ENCODE assay signal across 8 mouse cellular contexts in the genomic region with DNA sequence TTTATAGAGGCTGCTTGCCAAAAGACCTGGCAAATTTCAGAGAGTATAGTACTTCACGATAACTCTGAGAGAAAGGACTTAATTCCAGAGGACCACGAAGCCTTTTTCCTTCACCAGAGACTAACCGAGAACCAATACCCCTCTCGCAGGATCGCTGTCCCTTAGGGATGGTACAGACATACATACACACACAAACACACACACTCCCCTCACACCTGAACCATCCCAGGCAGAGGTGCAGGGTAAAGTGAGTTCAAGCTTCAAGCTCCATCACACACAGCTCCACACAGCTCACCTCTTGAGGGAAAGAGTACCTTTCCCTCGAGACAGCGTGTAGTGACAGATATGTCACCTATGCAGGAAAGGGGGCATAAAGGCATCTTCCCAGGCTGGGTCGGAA. TPM values are rescaled to one million over a fixed set of nuclear protein-coding genes. Genes with fewer than 3 reads are reported as not detected.
A peak's percentile ranks its signal among the peaks of the same experiment; 100 is the strongest.
DNase-seq lines count a peak whose midpoint lies in the region; ATAC-seq and TF ChIP-seq lines count a peak whose summit lies in the region.

No protein-coding gene starts in this region.

- intact Hi-C loops in left cerebral cortex, adult 2 months (cut with DNase I): loop anchor here (1.0 to 5.0 kb wide), 4 partner anchors 55 to 147 kb away; a partner anchor contains a TSS
- intact Hi-C loops in left cerebral cortex, postnatal 36 days (cut with DNase I): loop anchor here (5.0 to 10.0 kb wide), 2 partner anchors 89 to 118 kb away; no protein-coding TSS in a partner anchor

- peak overlapping the region; percentile 94 for H3K27ac ChIP-seq in left cerebral cortex, adult 2 months
- 0 out of 2 replicates have a peak overlapping the region, but pooled peaks have one; percentile 7 for H3K27ac ChIP-seq in cortical plate, adult 2 months (ENCODE audit: insufficient read depth, low read length)
- peak overlapping the region; percentile 93 for H3K27ac ChIP-seq in intestine, embryonic 16.5 days (ENCODE audit: low read length)
- peak overlapping the region; percentile 90 for H3K27ac ChIP-seq in midbrain, postnatal 0 days (ENCODE audit: low read depth, low read length)

- no peaks in the 10 kb centered on the region for H3K27me3 ChIP-seq in intestine, embryonic 16.5 days (replicated peaks; ENCODE audit: control insufficient read depth, insufficient read depth, low read length)
- H3K27me3 ChIP-seq in midbrain, postnatal 0 days (ENCODE audit: insufficient read depth, low read length): no peaks in the 10 kb centered on the region

- H3K4me1 ChIP-seq in cortical plate, adult 2 months (ENCODE audit: control insufficient read depth, insufficient read depth, low read length): no peaks in the 10 kb centered on the region
- peaks cover 6% of the 10 kb centered on the region; the same call in 1 of the 2 replicates for H3K4me1 ChIP-seq in intestine, embryonic 16.5 days (ENCODE audit: control insufficient read depth, insufficient read depth, low read length)
- H3K4me1 ChIP-seq in midbrain, postnatal 0 days (ENCODE audit: insufficient read depth, low read length): no peaks in the 10 kb centered on the region

- no peaks in the 10 kb centered on the region for H3K36me3 ChIP-seq in intestine, embryonic 16.5 days (ENCODE audit: control insufficient read depth, insufficient read depth, low read length)
- H3K36me3 ChIP-seq in midbrain, postnatal 0 days (ENCODE audit: insufficient read depth, low read length): no peaks in the 10 kb centered on the region

- H3K9ac ChIP-seq in intestine, embryonic 16.5 days (ENCODE audit: low read depth, low read length): peak overlapping the region; percentile 78
- H3K9ac ChIP-seq in midbrain, postnatal 0 days (replicated peaks; ENCODE audit: low read length, poor library complexity, severe bottlenecking): peak overlapping the region; percentile 76

- ATAC-seq in intestine, embryonic 16.5 days: peak; percentile 1; the same call in 1 of the 2 replicates
- no peak for ATAC-seq in midbrain, postnatal 0 days (ENCODE audit: low FRiP score)
- no peak for ATAC-seq in cerebellum, adult (ENCODE audit: insufficient number of reproducible peaks, low FRiP score, low TSS enrichment)

- no peak for TF ChIP-seq CTCF in left cerebral cortex, adult 2 months (IDR thresholded peaks at IDR 0.05)
- no peak for TF ChIP-seq CTCF in cortical plate, adult 2 months (IDR thresholded peaks at IDR 0.05; ENCODE audit: extremely low read depth, insufficient read depth, low read length)
- TF ChIP-seq CTCF in midbrain, postnatal 0 days (IDR thresholded peaks at IDR 0.05): no peak

- no peaks in the 10 kb centered on the region for H3K9me3 ChIP-seq in intestine, embryonic 16.5 days (ENCODE audit: control insufficient read depth, low read length)
- no peaks in the 10 kb centered on the region for H3K9me3 ChIP-seq in midbrain, postnatal 0 days (ENCODE audit: low read length)

- no peak for TF ChIP-seq POLR2A in cortical plate, adult 2 months (IDR thresholded peaks at IDR 0.05; ENCODE audit: extremely low read depth, insufficient read depth, low read length)

- H3K4me2 ChIP-seq in intestine, embryonic 16.5 days (ENCODE audit: low read depth, low read length): peak overlapping the region; percentile 93
- peak overlapping the region; percentile 86 for H3K4me2 ChIP-seq in midbrain, postnatal 0 days (ENCODE audit: low read depth, low read length, poor library complexity, severe bottlenecking)

- WGBS in intestine, embryonic 16.5 days: under 1% methylated on average over 8 of the region's 8 CpGs
- WGBS in midbrain, postnatal 0 days: 0% methylated on average over 8 of the region's 8 CpGs

- H3K4me3 ChIP-seq in left cerebral cortex, adult 2 months: peak overlapping the region; percentile 99
- H3K4me3 ChIP-seq in cortical plate, adult 2 months (ENCODE audit: insufficient read depth, low read length): peak overlapping the region; percentile 86
- H3K4me3 ChIP-seq in intestine, embryonic 16.5 days (ENCODE audit: low read length): peak overlapping the region; percentile 82
- peak overlapping the region; percentile 85 for H3K4me3 ChIP-seq in midbrain, postnatal 0 days (ENCODE audit: low read depth, low read length)

- no peak for DNase-seq in left cerebral cortex, adult 2 months (ENCODE audit: extremely low spot score in 1 of 2, low spot score in 2 of 2)
- no peak for DNase-seq in left cerebral cortex, postnatal 36 days (ENCODE audit: low spot score in 2 of 2)
- DNase-seq in midbrain, postnatal 0 days (ENCODE audit: low spot score): no peak
- no peak for DNase-seq in c-Kit-positive CD71-positive TER-119-positive erythroid progenitor cells, embryonic 14.5 days (ENCODE audit: low spot score)
- DNase-seq in right cerebral cortex, postnatal 14 days: no peak

RNA-seq across cellular contexts. Expression of a gene that starts 2.6 kb away (rescaled TPM):
- total RNA-seq in left cerebral cortex, adult 2 months (2021): 10 to 100 TPM; 21.4 to 23.1 TPM
- 10 to 100 TPM; 20.2 to 24.6 TPM for total RNA-seq in left cerebral cortex, postnatal 36 days (2021)
- polyA plus RNA-seq in cortical plate, adult 2 months (2012; rRNA removed): 9.5 and 10.8 TPM in 2 replicates
- 1.7 and 1.9 TPM in 2 replicates for polyA plus RNA-seq in intestine, embryonic 16.5 days (2015; fragmentation: Nextera tagmentation; extraction: Ambion mirVana)
- 12.6 TPM in 2 replicates for total RNA-seq in midbrain, postnatal 0 days (2014; rRNA removed)
- polyA plus RNA-seq in midbrain, postnatal 0 days (2015; fragmentation: Nextera tagmentation; extraction: Ambion mirVana): 3.8 and 4.9 TPM in 2 replicates

RNA-seq across cellular contexts. Expression of a gene that starts 54.7 kb away (rescaled TPM):
- total RNA-seq in left cerebral cortex, adult 2 months (2021): 10 to 100 TPM in 1 of 2 experiments, 1 to 10 TPM in 1; 9.4 to 10.2 TPM
- 1 to 10 TPM; 8.0 to 9.3 TPM for total RNA-seq in left cerebral cortex, postnatal 36 days (2021)
- 8.0 and 8.2 TPM in 2 replicates for polyA plus RNA-seq in cortical plate, adult 2 months (2012; rRNA removed)
- polyA plus RNA-seq in intestine, embryonic 16.5 days (2015; fragmentation: Nextera tagmentation; extraction: Ambion mirVana): 2.6 TPM in 2 replicates
- 3.6 and 5.4 TPM in 2 replicates for total RNA-seq in midbrain, postnatal 0 days (2014; rRNA removed)
- polyA plus RNA-seq in midbrain, postnatal 0 days (2015; fragmentation: Nextera tagmentation; extraction: Ambion mirVana): 2.0 and 2.2 TPM in 2 replicates

Comparison
In these comparisons a context has a peak if more than half of its experiments do, and no peak if none do; other contexts are left out.
1. H3K27ac ChIP-seq: peak in every context shown above with its lines; median percentile 94 in left cerebral cortex, adult 2 months; 93 in intestine, embryonic 16.5 days; 90 in midbrain, postnatal 0 days; 7 in cortical plate, adult 2 months.